Mouse (Mus musculus) hindbrain, embryonic 11.5 days (tissue): ENCODE results near the gene Gamt. TPM values are rescaled to one million over a fixed set of nuclear protein-coding genes. Genes with fewer than 3 reads are reported as not detected.

Experiments used
- ATAC-seq: fragments of 200-750 bp; cut with Nextera tagmentation; 2 replicates; pipeline ENCODE4 v1.8.0; 2017; ENCODE audit warnings: mild to moderate bottlenecking, moderate TSS enrichment, moderate library complexity; ENCODE audit not compliant: low FRiP score
- DNase-seq: peaks from one replicate; pipeline ENCODE4 v3.0.0-alpha.2; 2015; ENCODE audit warnings: low spot score
- H3K27ac ChIP-seq: fragments of 300-500 bp; sonication (generic); 2 replicates; pipeline ENCODE4 v1.5.1; 2014; ENCODE audit warnings: mild to moderate bottlenecking, low read depth, low read length
- H3K27me3 ChIP-seq: fragments of 300-500 bp; sonication (generic); 2 replicates; pipeline ENCODE4 v1.6.1; 2014; ENCODE audit warnings: mild to moderate bottlenecking, low read length, moderate library complexity, mixed read lengths; ENCODE audit not compliant: control insufficient read depth, insufficient read depth
- H3K36me3 ChIP-seq: fragments of 300-500 bp; sonication (generic); 2 replicates; pipeline ENCODE4 v1.6.1; 2014; ENCODE audit warnings: mild to moderate bottlenecking, low read length, moderate library complexity, mixed read lengths; ENCODE audit not compliant: control insufficient read depth, insufficient read depth
- H3K4me1 ChIP-seq: fragments of 300-500 bp; sonication (generic); replicated peaks from 2 replicates; pipeline ENCODE4 v1.6.1; 2014; ENCODE audit warnings: low read length, mixed read lengths; ENCODE audit not compliant: control insufficient read depth, insufficient read depth
- H3K4me2 ChIP-seq: fragments of 300-500 bp; sonication (generic); replicated peaks from 2 replicates; pipeline ENCODE4 v1.6.1; 2014; ENCODE audit warnings: mild to moderate bottlenecking, low read depth, low read length
- H3K4me3 ChIP-seq: fragments of 300-500 bp; sonication (generic); 2 replicates; pipeline ENCODE4 v1.5.1; 2014; ENCODE audit warnings: low read depth, low read length
- H3K9ac ChIP-seq: fragments of 300-500 bp; sonication (generic); 2 replicates; pipeline ENCODE4 v1.6.1; 2014; ENCODE audit warnings: low read depth, low read length
- H3K9me3 ChIP-seq: fragments of 300-500 bp; sonication (generic); 2 replicates; pipeline ENCODE4 v1.6.1; 2016; ENCODE audit warnings: low read length; ENCODE audit not compliant: control insufficient read depth
- WGBS: fragments of 180-500 bp; shearing (Covaris S2); extraction: QIAGEN DNeasy Blood & Tissue Kit; methylation state at CpG from one replicate; pipeline ENCODE4 v1.1.7; 2014; 5-methylcytosine and 5-hydroxymethylcytosine counted together
- polyA plus RNA-seq: library from polyadenylated mRNA; unstranded; fragments of >200 nt; fragmentation: Nextera tagmentation; extraction: Ambion mirVana; gene quantifications from 2 replicates; pipeline ENCODE4 v1.2.1, GENCODE M21; 2014

The Gamt gene
- 30.3 and 30.4 TPM in 2 replicates for polyA plus RNA-seq

DNA sequence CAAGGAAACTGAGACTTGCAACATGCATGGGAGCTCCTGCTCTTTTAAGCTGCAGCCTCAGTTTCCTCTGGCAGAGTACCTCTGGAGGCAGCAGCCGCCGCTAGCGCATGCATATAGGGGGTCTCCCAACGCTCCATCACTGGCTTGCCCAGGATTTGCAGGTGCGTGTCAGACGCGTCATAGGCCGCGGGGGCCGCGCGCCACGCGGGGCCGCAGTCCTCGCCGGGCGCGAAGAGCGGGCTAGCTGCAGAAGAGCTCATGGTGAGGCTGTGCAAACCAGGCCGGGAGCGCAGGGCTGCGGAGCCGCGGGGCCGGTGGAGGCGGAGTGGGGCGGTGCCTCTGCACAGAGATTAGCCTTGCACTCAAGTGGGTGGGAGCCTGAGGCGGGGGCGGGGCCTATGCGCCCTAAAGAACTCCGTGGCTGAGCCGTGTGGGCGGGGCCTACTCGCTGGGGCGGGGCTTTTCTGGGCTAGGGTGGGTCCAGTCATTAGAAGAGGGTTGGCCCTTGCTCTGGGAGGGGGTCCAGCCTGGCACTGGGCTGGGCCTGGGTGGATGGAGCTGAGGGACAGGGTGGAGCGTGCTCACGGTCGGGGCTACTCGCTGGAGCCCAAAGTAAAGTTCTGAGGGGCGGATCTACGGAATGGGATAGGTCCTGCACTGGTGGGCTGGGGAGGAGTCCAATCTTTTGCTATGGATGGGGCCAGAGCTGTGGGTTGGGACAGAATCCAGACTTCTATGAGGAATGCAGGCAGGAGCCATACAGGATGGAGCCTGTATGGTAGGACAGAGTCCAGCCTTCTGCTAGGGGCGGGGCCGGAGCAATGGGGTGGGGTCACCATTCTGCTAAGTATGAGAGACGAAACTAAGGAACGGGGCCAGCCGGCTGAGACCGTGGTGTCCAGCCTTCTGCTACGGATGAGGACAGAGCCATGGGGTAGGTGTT is at the start of gene Gamt, which contains the start of gene Dazap1:
Gene Gamt (minus strand): TSS at position 371 of the 943 bp plus-strand sequence.
Gene Dazap1 (plus strand): TSS at position 845 of the 943 bp plus-strand sequence.
- Histone ChIP-seq H3K36me3 (0 out of 2 replicates have a peak, but pooled peaks cover 1% of the 10 kb centered on the region), H3K4me3 (peak within 1 kb of the TSS; percentile 44), H3K27ac (peak within 1 kb of the TSS; percentile 90), H3K9ac (peak within 1 kb of the TSS; percentile 68), H3K4me2 (peak within 1 kb of the TSS; percentile 93), H3K4me1 (peaks cover 13% of the 10 kb centered on the region), H3K9me3 (no peaks in the 10 kb centered on the region), H3K27me3 (no peaks in the 10 kb centered on the region)
- ATAC-seq (peak; percentile 84), DNase-seq (peak; percentile 97)
- WGBS, result under 1% methylated on average over 48 of the region's 49 CpGs

DNA sequence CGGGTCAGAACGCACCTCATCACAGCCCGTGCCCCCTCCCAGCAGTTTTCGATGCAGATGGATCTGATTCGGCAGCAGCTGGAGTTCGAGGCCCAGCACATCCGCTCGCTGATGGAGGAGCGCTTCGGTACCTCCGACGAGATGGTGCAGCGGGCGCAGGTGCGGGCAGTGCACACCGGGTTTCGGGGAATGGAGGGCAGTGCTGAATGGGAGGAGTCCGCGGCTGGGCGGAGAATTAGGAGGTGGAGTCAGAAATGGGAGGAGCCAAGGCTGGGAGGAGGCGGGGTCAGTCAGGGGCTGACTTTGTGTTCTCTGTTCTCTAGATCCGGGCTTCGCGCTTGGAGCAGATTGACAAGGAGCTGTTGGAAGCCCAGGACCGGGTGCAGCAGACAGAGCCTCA is 44.0 kb upstream of the Gamt start:
- Histone ChIP-seq H3K27ac (no peak overlapping the region), H3K9me3 (no peaks in the 10 kb centered on the region), H3K36me3 (peaks cover 28% of the 10 kb centered on the region), H3K4me3 (no peak overlapping the region), H3K4me1 (peaks cover 11% of the 10 kb centered on the region), H3K27me3 (peaks cover 5% of the 10 kb centered on the region; the same call in 1 of the 2 replicates), H3K4me2 (0 out of 2 replicates have a peak overlapping the region, but pooled peaks have one; percentile 11), H3K9ac (no peak overlapping the region)
- 16% methylated on average over 25 of the region's 25 CpGs for WGBS
- ATAC-seq (no peak), DNase-seq (no peak)

DNA sequence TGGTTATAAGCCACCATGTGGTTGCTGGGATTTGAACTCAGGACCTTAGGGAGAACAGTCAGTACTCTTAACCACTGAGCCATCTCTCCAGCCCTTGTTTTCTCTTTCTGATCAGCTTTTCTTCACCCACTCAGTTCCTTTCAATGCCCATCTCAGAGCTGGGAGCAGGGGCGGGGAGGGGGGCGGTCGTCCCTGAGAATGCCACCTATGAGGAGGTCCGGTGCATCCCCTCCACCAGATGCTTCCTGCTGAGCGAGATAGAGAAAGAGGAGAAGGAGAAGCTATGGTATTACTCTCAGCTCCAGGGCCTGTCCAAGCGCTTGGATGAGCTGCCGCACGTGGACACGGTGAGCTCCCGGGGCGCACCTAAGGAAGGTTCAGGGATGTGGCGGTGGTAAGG is 43.6 kb upstream of the Gamt start:
- peaks cover 5% of the 10 kb centered on the region; the same call in 1 of the 2 replicates for H3K27me3 ChIP-seq
- H3K4me2 ChIP-seq, result 0 out of 2 replicates have a peak overlapping the region, but pooled peaks have one; percentile 11
- no peak overlapping the region for H3K27ac ChIP-seq
- peaks cover 27% of the 10 kb centered on the region for H3K36me3 ChIP-seq
- H3K9ac ChIP-seq, result no peak overlapping the region
- no peak overlapping the region for H3K4me3 ChIP-seq
- H3K4me1 ChIP-seq, result peaks cover 11% of the 10 kb centered on the region
- H3K9me3 ChIP-seq, result no peaks in the 10 kb centered on the region
- no peak for DNase-seq
- WGBS, result 32% methylated on average over 12 of the region's 12 CpGs
- ATAC-seq, result no peak

DNA sequence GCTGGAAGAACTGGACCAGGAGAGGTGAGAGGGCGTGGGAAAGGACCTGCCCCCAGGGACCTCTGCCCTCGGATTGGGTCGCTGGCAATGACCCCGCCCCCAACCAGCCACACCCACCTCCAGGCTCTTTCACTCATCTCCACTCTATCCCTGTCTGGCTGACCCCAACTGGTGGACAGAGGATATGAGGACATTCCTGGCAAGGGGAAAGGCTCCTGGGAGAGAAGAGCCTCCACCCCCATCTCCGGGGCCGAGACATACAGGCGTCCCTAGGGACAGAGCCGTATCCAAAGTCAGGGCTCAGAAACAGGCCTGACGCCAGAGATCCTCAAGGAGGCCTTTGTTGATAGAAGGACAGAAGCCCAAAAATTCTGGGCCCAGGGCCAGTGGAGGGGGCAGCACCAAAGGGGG is 41.7 kb upstream of the Gamt start:
- Histone ChIP-seq H3K27ac (no peak overlapping the region), H3K4me3 (peak overlapping the region; percentile 66), H3K9ac (peak overlapping the region; percentile 97; the same call in 1 of the 2 replicates), H3K36me3 (peaks cover 16% of the 10 kb centered on the region), H3K9me3 (no peaks in the 10 kb centered on the region), H3K4me1 (peaks cover 18% of the 10 kb centered on the region), H3K27me3 (peaks cover 5% of the 10 kb centered on the region; the same call in 1 of the 2 replicates), H3K4me2 (peak overlapping the region; percentile 63)
- WGBS, result 6% methylated on average over 9 of the region's 9 CpGs
- ATAC-seq, result no peak
- DNase-seq, result no peak

DNA sequence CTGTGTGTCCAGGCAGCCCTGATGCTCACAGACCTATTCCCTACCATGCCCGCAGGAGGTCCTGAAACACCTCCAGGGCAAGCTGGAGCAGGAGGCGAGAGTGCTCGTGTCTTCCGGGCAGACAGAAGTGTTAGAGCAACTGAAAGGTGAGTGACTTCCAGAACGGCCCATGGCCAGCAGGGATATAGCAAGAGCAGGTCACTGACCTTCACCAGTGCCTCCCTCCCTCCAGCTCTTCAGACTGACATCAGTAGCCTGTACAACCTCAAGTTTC is 41.2 kb upstream of the Gamt start:
- H3K4me2 ChIP-seq, result peak overlapping the region; percentile 63
- H3K9me3 ChIP-seq, result no peaks in the 10 kb centered on the region
- DNase-seq, result no peak
- peaks cover 18% of the 10 kb centered on the region for H3K4me1 ChIP-seq
- no peak for ATAC-seq
- no peak overlapping the region; the same call in 1 of the 2 replicates for H3K27ac ChIP-seq
- peak overlapping the region; percentile 97 for H3K9ac ChIP-seq
- 51% methylated on average over 5 of the region's 5 CpGs for WGBS
- H3K27me3 ChIP-seq, result peaks cover 5% of the 10 kb centered on the region; the same call in 1 of the 2 replicates
- H3K4me3 ChIP-seq, result peak overlapping the region; percentile 66
- H3K36me3 ChIP-seq, result peaks cover 11% of the 10 kb centered on the region

DNA sequence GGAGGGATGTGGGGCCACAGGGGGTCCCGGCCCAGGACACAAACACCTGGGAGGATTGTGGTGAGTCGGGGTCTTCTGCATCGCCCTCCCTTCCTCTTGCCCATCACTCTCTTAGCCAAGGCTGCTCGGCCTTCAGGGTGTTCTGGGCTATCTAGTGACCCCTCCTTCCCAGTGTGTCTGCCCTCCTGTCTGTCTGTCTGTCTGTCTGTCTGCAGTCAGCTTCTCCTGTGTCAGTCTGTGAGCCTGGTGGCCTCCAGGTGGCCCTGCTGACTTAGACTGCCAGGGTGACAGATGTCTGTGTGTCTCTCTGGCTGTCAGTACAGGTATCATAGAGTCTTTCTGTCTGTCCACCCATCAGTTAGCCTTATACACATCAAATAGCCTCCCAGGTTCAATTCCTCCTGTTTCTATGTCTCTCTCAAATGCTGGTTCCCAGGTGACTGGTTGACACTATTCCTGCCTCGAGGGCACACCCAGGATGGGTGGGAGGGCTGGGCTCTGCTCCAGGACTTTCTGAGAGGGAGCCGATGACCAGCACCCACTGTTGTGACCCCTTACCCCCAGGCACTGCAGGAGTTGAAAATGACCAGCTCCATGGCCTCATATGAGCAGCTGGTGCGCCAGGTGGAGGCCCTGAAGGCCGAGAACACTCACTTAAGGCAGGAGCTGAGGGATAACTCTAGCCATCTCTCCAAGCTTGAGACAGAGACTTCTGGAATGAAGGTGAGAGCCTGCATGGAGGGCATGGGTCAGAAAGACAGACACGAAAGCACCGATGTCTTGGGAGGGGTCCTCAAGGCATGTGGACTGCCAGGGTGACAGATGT is 40.7 kb upstream of the Gamt start:
- Histone ChIP-seq H3K9ac (peak overlapping the region; percentile 97), H3K4me1 (peaks cover 24% of the 10 kb centered on the region), H3K9me3 (no peaks in the 10 kb centered on the region), H3K27ac (peak overlapping the region; percentile 96), H3K4me3 (peak overlapping the region; percentile 66), H3K4me2 (peak overlapping the region; percentile 63), H3K36me3 (peaks cover 5% of the 10 kb centered on the region), H3K27me3 (peaks cover 5% of the 10 kb centered on the region; the same call in 1 of the 2 replicates)
- DNase-seq (no peak), ATAC-seq (peak; percentile 6; the same call in 1 of the 2 replicates)
- 69% methylated on average over 10 of the region's 10 CpGs for WGBS

DNA sequence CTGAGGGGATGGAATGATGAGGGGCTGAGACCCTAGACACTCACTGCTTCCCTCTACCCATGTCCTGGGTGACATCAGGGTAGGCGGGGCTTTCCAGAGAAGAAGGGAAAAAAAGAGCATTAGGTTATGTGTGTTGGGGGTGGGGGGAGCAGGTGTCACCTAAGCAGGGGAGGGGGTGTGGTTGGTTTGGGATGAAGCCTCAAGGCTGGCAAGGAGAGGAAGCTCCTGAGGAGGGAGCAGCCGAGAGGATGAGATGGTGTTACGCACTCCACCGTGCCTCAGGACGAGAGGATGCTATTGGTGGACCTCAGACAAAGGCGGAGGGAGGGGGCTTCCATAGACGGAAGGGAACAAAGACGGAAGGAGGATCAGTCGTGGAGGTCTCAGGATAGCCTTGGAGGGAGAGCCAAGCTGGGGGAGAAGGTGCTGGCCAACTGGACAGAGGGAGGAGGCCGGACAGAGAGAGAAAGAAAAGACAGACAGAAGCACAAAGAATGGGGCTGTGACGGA is 39.9 kb upstream of the Gamt start:
- ATAC-seq (peak; percentile 75), DNase-seq (peak; percentile 79)
- H3K27me3 ChIP-seq, result peaks cover 5% of the 10 kb centered on the region; the same call in 1 of the 2 replicates
- H3K9me3 ChIP-seq, result no peaks in the 10 kb centered on the region
- peak overlapping the region; percentile 63 for H3K4me2 ChIP-seq
- H3K27ac ChIP-seq, result peak overlapping the region; percentile 96
- 9% methylated on average over 11 of the region's 11 CpGs for WGBS
- peak overlapping the region; percentile 66 for H3K4me3 ChIP-seq
- peaks cover 25% of the 10 kb centered on the region for H3K4me1 ChIP-seq
- H3K9ac ChIP-seq, result peak overlapping the region; percentile 97
- peaks cover 5% of the 10 kb centered on the region; the same call in 1 of the 2 replicates for H3K36me3 ChIP-seq

DNA sequence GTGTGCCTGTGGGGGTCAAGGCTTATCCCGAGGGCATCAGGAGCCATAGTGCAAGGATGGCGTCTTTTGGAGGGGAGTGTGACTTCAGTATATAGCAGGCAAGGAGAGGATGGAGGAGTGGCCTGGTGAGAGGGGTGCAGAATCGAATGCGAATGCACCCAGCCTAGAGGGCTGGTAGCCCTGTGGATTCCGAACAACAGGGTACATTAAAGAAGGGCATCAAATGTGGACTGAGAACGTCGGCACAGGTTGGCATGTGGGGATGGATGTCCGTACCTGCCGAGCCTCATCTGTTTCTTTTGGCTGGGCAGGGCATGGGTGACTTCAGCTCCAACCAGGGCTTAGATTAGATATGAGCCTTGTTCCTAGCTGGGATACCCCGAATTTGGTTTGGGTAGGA is 39.0 kb upstream of the Gamt start:
- Histone ChIP-seq H3K4me2 (peak overlapping the region; percentile 63), H3K27ac (peak overlapping the region; percentile 96), H3K9me3 (no peaks in the 10 kb centered on the region), H3K9ac (peak overlapping the region; percentile 97), H3K27me3 (peaks cover 5% of the 10 kb centered on the region; the same call in 1 of the 2 replicates), H3K4me3 (peak overlapping the region; percentile 66), H3K36me3 (peaks cover 7% of the 10 kb centered on the region; the same call in 1 of the 2 replicates), H3K4me1 (peaks cover 29% of the 10 kb centered on the region)
- DNase-seq (no peak), ATAC-seq (no peak)
- 45% methylated on average over 10 of the region's 10 CpGs for WGBS
